Mouse (Mus musculus): ENCODE results near the gene Rimkla. TPM values are rescaled to one million over a fixed set of nuclear protein-coding genes. Genes with fewer than 3 reads are reported as not detected.

The Rimkla gene
- 6.5 TPM for polyA plus RNA-seq (2014; fragmentation: Illumina TruSeq; extraction: RNeasy Lipid Tissue Mini Kit (QIAGEN cat#74804))

GRCm38 (mm10) chr4:119492291-119492932 is at the start of gene Rimkla:
Gene Rimkla (minus strand): TSS chr4:119492628.

DNA sequence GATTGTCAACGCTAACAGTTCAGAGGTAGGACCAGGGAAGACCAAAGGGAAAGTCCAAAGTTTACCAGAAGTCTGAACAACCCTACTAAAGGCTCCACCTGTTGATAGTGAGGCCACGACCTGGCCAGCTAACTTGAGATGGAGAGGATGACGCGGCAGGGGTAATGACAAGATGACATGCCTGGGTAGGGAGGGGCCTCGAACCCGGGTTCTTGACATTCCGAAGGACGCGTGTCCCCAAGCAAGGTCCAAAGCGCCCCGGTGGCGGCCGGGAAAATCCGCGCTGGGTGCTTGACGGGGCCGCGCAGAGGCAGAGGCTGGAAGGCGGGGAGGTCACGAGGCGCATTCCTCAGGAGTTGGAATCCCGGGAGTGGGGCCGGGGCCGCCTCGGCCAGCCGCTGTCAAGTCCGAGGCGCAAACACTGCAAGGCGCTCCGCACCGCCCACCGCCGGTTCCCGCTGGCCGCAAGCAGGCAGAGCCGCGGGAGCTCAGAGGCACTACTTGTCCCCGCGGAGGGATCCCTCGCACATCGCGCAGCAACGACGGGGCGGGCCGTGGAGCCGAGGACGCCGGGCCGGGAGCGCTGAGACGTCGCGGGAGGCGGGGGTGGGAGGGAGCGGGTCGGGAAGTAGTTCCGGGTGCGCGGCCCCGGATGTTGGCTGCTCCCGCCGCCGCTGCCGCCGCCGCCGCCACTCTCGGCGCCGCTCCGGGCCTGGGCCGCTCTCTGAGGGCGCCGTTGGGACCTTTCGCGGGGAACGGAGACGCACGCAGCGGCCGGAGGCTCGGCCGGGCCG is 46.8 kb upstream of the Rimkla start, which contains the start of gene Frg2f1:
TSS of gene Frg2f1 (minus strand) at position 499 of the 794 bp plus-strand sequence.

DNA sequence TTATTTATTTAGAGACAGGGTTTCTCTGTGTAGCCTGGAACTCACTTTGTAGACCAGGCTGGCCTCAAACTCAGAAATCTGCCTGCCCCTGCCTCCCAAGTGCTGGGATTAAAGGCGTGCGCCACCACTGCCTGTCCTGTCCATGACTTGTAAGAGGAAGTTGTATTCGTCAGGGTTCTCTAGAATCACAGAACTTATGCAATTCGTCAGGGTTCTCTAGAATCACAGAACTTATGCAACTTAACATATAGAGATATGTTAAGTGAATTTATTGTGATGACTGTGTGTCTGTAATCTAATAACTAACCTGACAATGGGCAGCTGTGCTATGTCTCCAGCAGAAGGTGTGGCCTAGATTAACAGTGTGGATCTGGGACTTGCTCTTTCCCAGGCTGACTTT is 44.2 kb upstream of the Rimkla start, which contains the start of gene Foxj3:
TSS of gene Foxj3 (plus strand) at position 390 of the 400 bp plus-strand sequence.

DNA sequence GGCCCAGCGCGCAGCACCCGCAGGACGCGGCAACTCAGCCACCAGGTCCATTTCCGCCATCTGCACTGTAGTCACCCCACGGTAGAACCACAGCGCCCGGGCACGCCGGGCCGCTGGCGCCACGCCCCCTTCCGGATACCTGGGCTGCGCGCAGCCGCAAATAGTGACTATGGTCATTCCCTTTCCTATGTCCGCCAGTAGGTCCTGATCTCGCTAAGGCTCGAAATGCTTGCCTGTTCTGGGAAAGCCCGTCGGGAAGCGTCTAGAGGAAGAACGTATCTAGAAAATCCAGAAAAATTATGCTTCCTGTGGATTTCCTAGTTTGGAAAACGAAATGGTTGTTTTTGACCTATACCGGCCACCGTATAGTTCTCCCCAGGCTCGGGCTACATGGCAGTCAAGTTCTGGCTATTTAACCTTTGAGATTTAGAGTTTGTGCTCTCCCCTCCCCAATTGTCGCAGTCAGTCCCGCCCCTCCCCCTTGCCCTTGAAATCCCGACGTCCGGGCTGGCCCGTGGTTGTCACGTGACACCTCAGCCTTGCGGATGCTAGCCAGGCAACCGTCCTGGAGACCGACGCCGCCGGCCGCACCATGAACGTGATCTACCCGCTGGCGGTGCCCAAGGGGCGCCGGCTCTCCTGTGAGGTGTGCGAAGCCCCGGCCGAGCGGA is 70.0 kb downstream of the Rimkla start, which contains the start of the genes Ppcs and Zmynd12:
TSS of gene Ppcs (minus strand) at position 127 of the 671 bp plus-strand sequence.
TSS of gene Zmynd12 (plus strand) at position 521 of the 671 bp plus-strand sequence.

Other genes with a start within 250 kb of the Rimkla start
- gene Cldn19, start 237.2 kb downstream of the Rimkla start, polyA plus RNA-seq (2014; fragmentation: Illumina TruSeq; extraction: RNeasy Lipid Tissue Mini Kit (QIAGEN cat#74804)) = not detected
- gene Ybx1, start 198.0 kb downstream of the Rimkla start, polyA plus RNA-seq (2014; fragmentation: Illumina TruSeq; extraction: RNeasy Lipid Tissue Mini Kit (QIAGEN cat#74804)) = 802 TPM
- 40.9 TPM for gene Ppih, start 172.1 kb downstream of the Rimkla start, polyA plus RNA-seq (2014; fragmentation: Illumina TruSeq; extraction: RNeasy Lipid Tissue Mini Kit (QIAGEN cat#74804))
- gene Ccdc30, start 77.1 kb downstream of the Rimkla start, polyA plus RNA-seq (2014; fragmentation: Illumina TruSeq; extraction: RNeasy Lipid Tissue Mini Kit (QIAGEN cat#74804)) = 11.7 TPM
- gene Ppcs, start 70.2 kb downstream of the Rimkla start, polyA plus RNA-seq (2014; fragmentation: Illumina TruSeq; extraction: RNeasy Lipid Tissue Mini Kit (QIAGEN cat#74804)) = 19.5 TPM
- gene Zmynd12, start 69.8 kb downstream of the Rimkla start, polyA plus RNA-seq (2014; fragmentation: Illumina TruSeq; extraction: RNeasy Lipid Tissue Mini Kit (QIAGEN cat#74804)) = 2.0 TPM
- 117 TPM for gene Foxj3, start 44.4 kb upstream of the Rimkla start, polyA plus RNA-seq (2014; fragmentation: Illumina TruSeq; extraction: RNeasy Lipid Tissue Mini Kit (QIAGEN cat#74804))
- gene Frg2f1, start 46.9 kb upstream of the Rimkla start, polyA plus RNA-seq (2014; fragmentation: Illumina TruSeq; extraction: RNeasy Lipid Tissue Mini Kit (QIAGEN cat#74804)) = 5.0 TPM
- gene Guca2a, start 145.1 kb upstream of the Rimkla start, polyA plus RNA-seq (2014; fragmentation: Illumina TruSeq; extraction: RNeasy Lipid Tissue Mini Kit (QIAGEN cat#74804)) = not detected
- not detected for gene Guca2b, start 166.3 kb upstream of the Rimkla start, polyA plus RNA-seq (2014; fragmentation: Illumina TruSeq; extraction: RNeasy Lipid Tissue Mini Kit (QIAGEN cat#74804))
- 4.2 TPM for gene Hivep3, start 241.2 kb upstream of the Rimkla start, polyA plus RNA-seq (2014; fragmentation: Illumina TruSeq; extraction: RNeasy Lipid Tissue Mini Kit (QIAGEN cat#74804))

All from ovary, adult 10 weeks (tissue).